Mouse (Mus musculus) cerebral cortex, adult 2 months (tissue): ENCODE data around the gene Jph4.

ENCODE experiments used
- WGBS: fragments of 180-500 bp; shearing (Covaris S2); methylation state at CpG from one replicate; pipeline ENCODE4 v1.1.7; 2018; 5-methylcytosine and 5-hydroxymethylcytosine counted together

The Jph4 gene

GRCm38 (mm10) chr14:55116425-55117200 is at the start of gene Jph4:
TSS of gene Jph4 (minus strand) at chr14:55116935.
- 7% methylated on average over 21 of the region's 21 CpGs for WGBS

- WGBS: 85% methylated on average over 5 of the region's 5 CpGs
Observed at GRCm38 (mm10) chr14:55164172-55164806, 47.6 kb upstream of the Jph4 start.

GRCm38 (mm10) chr14:55162168-55162567 is 45.4 kb upstream of the Jph4 start:
- 72% methylated on average over 4 of the region's 4 CpGs for WGBS

- WGBS: 29% methylated on average over 14 of the region's 14 CpGs
Observed at GRCm38 (mm10) chr14:55161098-55161634, 44.4 kb upstream of the Jph4 start.

GRCm38 (mm10) chr14:55160251-55161071 is 43.7 kb upstream of the Jph4 start:
- 81% methylated on average over 10 of the region's 10 CpGs for WGBS

- WGBS: 69% methylated on average over 12 of the region's 12 CpGs
Observed at GRCm38 (mm10) chr14:55157322-55158065, 40.8 kb upstream of the Jph4 start.

- WGBS: 92% methylated on average over 16 of the region's 16 CpGs
Observed at GRCm38 (mm10) chr14:55152951-55153481, 36.3 kb upstream of the Jph4 start.

GRCm38 (mm10) chr14:55152174-55152573 is 35.4 kb upstream of the Jph4 start:
- WGBS: 73% methylated on average over 4 of the region's 4 CpGs

GRCm38 (mm10) chr14:55150985-55151384 is 34.2 kb upstream of the Jph4 start:
- WGBS: 85% methylated on average over 5 of the region's 5 CpGs

- 56% methylated on average over 5 of the region's 5 CpGs for WGBS
Observed at GRCm38 (mm10) chr14:55149041-55149440, 32.3 kb upstream of the Jph4 start.

- 26% methylated on average over 5 of the region's 5 CpGs for WGBS
Observed at GRCm38 (mm10) chr14:55148363-55148915, 31.7 kb upstream of the Jph4 start.

GRCm38 (mm10) chr14:55146829-55147401 is 30.2 kb upstream of the Jph4 start:
- 82% methylated on average over 12 of the region's 12 CpGs for WGBS

GRCm38 (mm10) chr14:55146324-55146723 is 29.6 kb upstream of the Jph4 start:
- WGBS: 88% methylated on average over 1 of the region's 1 CpGs

- 72% methylated on average over 7 of the region's 7 CpGs for WGBS
Observed at GRCm38 (mm10) chr14:55139313-55139712, 22.6 kb upstream of the Jph4 start.

- 76% methylated on average over 8 of the region's 8 CpGs for WGBS
Observed at GRCm38 (mm10) chr14:55135676-55136075, 18.9 kb upstream of the Jph4 start.

GRCm38 (mm10) chr14:55126521-55126920 is 9.8 kb upstream of the Jph4 start:
- 55% methylated on average over 7 of the region's 7 CpGs for WGBS

- whole genome bisulfite sequencing: 74% methylated on average over 5 of the region's 5 CpGs
Observed at GRCm38 (mm10) chr14:55125711-55126110, 9.0 kb upstream of the Jph4 start.

- WGBS: 39% methylated on average over 8 of the region's 8 CpGs
Observed at GRCm38 (mm10) chr14:55122359-55122758, 5.6 kb upstream of the Jph4 start.

GRCm38 (mm10) chr14:55121947-55122346 is 5.2 kb upstream of the Jph4 start:
- WGBS: 5% methylated on average over 5 of the region's 5 CpGs

- WGBS: 70% methylated on average over 4 of the region's 4 CpGs
Observed at GRCm38 (mm10) chr14:55119421-55120134, 2.8 kb upstream of the Jph4 start.
